Mouse (Mus musculus) olfactory bulb, adult 2 months (tissue): ENCODE measurements around the gene Il17re. TPM values are rescaled to one million over a fixed set of nuclear protein-coding genes. Genes with fewer than 3 reads are reported as not detected.

Source experiments
- H3K27ac ChIP-seq: fragments of 200-500 bp; 2 replicates; pipeline ENCODE4 v1.5.1; 2012; ENCODE audit warnings: low read depth, low read length; ENCODE audit not compliant: insufficient read depth
- H3K4me1 ChIP-seq: fragments of 200-500 bp; 2 replicates; pipeline ENCODE4 v1.6.1; 2012; ENCODE audit warnings: low read length; ENCODE audit not compliant: control insufficient read depth, insufficient read depth
- H3K4me3 ChIP-seq: fragments of 200-500 bp; 2 replicates; pipeline ENCODE4 v1.5.1; 2012; ENCODE audit warnings: mild to moderate bottlenecking, low read depth, low read length, moderate library complexity; ENCODE audit not compliant: insufficient read depth
- CTCF ChIP-seq: fragments of 200-500 bp; IDR thresholded peaks from 2 replicates; pipeline ENCODE4 v1.5.1; 2012; ENCODE audit warnings: low read depth, mild to moderate bottlenecking, low read length, moderate library complexity; ENCODE audit not compliant: insufficient read depth
- POLR2A ChIP-seq: fragments of 200-500 bp; IDR thresholded peaks from 2 replicates; pipeline ENCODE4 v1.6.1; 2012; ENCODE audit warnings: mild to moderate bottlenecking, low read depth, low read length, moderate library complexity; ENCODE audit not compliant: insufficient read depth
- WGBS: fragments of 180-500 bp; shearing (Covaris S2); methylation state at CpG from one replicate; pipeline ENCODE4 v1.1.7; 2018; 5-methylcytosine and 5-hydroxymethylcytosine counted together
- polyA plus RNA-seq: library from polyadenylated mRNA; stranded (reverse); fragments of >200 nt; gene quantifications from 2 replicates; pipeline ENCODE4 v1.2.4, GENCODE M21; 2012; ENCODE audit warnings: low replicate concordance; ENCODE audit not compliant: missing spikeins, insufficient read depth, insufficient read length

Gene Il17re
- polyA plus RNA-seq, 1 experiment: not detected

DNA sequence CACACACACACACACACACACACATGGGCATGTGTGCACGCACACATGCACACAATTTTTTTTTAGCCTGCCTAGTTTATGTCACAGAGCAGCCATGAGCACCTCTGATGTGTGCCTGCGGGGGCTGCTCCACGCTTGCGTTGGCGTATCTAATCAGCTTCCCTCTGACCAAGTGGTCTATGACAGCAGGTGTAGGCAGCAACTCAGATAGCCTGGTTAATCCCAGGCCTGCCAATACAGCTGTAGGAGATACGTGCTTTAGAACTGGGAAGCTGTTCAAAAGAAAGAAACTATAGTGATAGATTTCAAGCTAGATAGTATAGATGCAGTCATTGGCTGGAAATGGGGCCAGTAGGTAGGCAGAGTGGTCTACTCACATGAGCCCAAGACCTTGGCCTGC lies 15.4 kb downstream of the Il17re start:
- Histone ChIP-seq H3K27ac (no peak overlapping the region), H3K4me1 (peaks cover 11% of the 10 kb centered on the region), H3K4me3 (no peak overlapping the region)
- no peak for TF ChIP-seq CTCF
- no peak for TF ChIP-seq POLR2A
- 95% methylated on average over 6 of the region's 6 CpGs for WGBS

DNA sequence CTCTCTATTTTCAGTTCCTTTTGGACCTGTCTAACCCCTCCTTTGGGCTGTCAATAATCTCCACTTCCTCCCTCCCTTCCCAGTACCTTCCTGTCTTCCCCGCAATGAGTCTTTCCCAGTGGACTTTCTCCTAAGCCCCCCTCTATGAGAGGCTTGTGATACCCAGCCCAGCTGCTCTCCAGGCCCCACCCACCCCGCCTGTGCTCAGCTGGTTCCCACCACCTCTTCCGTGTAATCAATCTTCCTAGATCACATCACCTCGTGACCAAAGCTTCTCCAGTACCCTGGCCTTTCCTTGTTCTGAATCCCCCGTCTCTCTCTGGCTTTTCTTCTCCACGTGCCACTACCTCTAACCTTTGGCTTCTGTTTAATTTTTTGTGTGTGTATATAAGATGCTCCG lies 19.1 kb downstream of the Il17re start:
- no peak overlapping the region for H3K27ac ChIP-seq
- no peak overlapping the region for H3K4me3 ChIP-seq
- no peak for TF ChIP-seq POLR2A
- TF ChIP-seq CTCF: no peak
- peaks cover 13% of the 10 kb centered on the region for H3K4me1 ChIP-seq
- WGBS: 66% methylated on average over 7 of the region's 7 CpGs

DNA sequence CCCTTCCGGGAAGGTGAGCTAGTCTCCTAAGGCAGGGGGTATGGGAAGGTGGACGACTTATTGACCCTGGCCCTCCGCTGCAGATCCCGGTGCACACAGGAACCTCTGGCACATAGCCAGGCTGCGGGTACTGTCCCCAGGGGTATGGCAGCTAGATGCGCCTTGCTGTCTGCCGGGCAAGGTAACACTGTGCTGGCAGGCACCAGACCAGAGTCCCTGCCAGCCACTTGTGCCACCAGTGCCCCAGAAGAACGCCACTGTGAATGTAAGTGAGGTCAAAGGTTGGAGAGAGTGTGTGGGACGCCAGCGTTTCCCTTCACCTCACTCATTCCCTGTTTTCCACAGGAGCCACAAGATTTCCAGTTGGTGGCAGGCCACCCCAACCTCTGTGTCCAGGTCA lies 20.6 kb downstream of the Il17re start:
- Histone ChIP-seq H3K4me3 (no peak overlapping the region), H3K4me1 (peaks cover 13% of the 10 kb centered on the region), H3K27ac (no peak overlapping the region)
- no peak for TF ChIP-seq POLR2A
- TF ChIP-seq CTCF: no peak
- 82% methylated on average over 10 of the region's 10 CpGs for WGBS

DNA sequence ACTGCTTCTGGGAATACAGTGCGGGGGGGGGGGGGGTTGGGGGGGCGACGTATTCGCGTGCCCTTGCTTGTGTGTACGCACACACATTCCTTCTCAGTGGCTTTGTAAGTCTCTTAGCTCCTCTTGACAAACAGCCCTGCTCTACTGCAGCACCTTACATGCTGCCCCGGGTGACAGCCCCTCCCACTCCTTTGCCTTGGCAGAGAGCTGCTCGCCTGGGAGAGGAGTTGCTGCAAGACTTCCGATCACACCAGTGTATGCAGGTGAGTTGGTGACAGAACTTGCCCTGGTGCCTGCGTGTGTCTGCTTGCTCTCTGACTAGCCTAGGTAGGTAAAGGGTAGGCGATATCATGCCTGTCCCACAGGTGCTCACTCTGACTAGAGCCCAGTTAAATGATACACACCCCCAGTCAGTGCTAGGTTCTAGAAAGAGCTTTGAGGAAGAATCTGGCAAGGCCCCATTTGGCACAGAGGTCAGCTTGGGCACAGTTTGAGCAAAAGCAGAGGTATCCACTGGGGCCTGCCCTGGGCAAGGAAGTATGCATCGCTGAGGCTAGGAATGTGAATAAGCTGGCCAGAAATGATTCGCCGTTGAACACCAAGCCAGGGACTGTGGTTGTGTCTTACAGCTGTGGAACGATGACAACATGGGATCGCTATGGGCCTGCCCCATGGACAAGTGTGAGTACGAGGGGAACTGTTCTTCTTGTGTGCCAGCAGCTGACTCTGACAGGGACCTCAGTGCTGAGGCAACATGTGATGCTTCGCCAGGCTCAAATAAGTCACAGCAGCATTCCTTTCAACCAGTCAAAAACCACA lies 22.5 kb downstream of the Il17re start:
- peaks cover 22% of the 10 kb centered on the region for H3K4me1 ChIP-seq
- H3K27ac ChIP-seq: no peak overlapping the region
- no peak overlapping the region for H3K4me3 ChIP-seq
- 56% methylated on average over 18 of the region's 18 CpGs for WGBS
- no peak for TF ChIP-seq POLR2A
- no peak for TF ChIP-seq CTCF

DNA sequence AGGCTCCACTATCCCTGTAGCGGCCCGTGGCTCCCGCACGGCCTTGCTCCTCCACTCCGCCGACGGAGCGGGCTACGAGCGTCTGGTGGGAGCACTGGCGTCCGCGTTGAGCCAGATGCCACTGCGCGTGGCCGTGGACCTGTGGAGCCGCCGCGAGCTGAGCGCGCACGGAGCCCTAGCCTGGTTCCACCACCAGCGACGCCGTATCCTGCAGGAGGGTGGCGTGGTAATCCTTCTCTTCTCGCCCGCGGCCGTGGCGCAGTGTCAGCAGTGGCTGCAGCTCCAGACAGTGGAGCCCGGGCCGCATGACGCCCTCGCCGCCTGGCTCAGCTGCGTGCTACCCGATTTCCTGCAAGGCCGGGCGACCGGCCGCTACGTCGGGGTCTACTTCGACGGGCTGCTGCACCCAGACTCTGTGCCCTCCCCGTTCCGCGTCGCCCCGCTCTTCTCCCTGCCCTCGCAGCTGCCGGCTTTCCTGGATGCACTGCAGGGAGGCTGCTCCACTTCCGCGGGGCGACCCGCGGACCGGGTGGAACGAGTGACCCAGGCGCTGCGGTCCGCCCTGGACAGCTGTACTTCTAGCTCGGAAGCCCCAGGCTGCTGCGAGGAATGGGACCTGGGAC lies 24.3 kb downstream of the Il17re start:
- H3K4me1 ChIP-seq: peaks cover 26% of the 10 kb centered on the region
- 2% methylated on average over 65 of the region's 65 CpGs for WGBS
- peak overlapping the region; percentile 91 for H3K27ac ChIP-seq
- H3K4me3 ChIP-seq: peak overlapping the region; percentile 82
- TF ChIP-seq POLR2A (0 out of 2 replicates have a peak, but pooled peaks have one; percentile 37), CTCF (no peak)

DNA sequence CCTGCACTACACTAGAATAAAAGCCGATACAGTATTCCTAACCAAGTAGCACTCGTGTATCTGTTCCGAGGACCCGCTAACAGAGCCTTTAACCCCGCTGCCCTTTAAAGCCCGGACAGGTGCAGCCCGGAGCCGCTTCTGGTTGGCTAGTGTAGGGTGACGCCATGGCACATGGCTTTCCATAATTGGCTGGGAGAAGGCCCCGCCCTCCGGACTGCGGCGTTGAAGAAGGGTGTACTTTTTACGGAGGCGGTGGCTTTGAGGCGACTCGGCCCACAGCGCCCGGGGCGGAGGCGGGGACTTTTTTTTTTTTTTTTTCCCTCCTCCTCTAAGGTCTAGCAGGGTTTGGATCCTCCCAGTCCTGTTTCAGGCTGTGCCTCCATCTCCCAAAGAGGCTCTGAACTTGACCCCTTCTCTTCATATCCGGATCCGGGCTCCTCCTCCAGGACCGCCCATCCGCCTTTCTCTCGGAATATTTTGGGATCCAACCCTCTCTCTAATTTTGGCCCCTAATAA lies 24.9 kb downstream of the Il17re start, which contains the start of gene Creld1:
Gene Creld1, plus strand, starts transcription at position 198 of the 516 bp plus-strand sequence.
- peak within 1 kb of the TSS; percentile 93 for H3K27ac ChIP-seq
- WGBS: under 1% methylated on average over 26 of the region's 26 CpGs

DNA sequence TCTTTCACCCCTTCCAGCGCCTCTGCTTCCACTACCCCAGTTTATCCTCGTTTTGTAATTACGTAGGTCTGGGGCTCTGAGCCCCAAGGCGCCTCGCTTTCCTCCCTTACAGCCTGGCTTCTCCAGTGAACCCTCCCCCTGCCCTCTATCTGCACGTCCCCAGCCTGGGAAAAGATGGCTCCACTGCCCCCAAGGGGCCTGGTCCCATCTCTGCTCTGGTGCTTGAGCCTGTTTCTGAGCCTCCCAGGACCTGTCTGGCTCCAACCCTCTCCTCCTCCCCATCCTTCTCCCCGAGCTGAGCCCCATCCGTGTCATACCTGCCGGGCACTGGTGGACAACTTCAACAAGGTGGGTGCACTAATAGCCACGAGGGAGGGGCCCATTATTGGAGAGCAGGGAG lies 25.4 kb downstream of the Il17re start:
- TF ChIP-seq POLR2A (no peak), CTCF (peak; percentile 18; the same call in 1 of the 2 replicates)
- WGBS: 8% methylated on average over 10 of the region's 10 CpGs

More for the DNA sequence above, 24.9 kb downstream of the Il17re start, which contains the start of gene Creld1:
- peak within 1 kb of the TSS; percentile 82 for H3K4me3 ChIP-seq
- TF ChIP-seq CTCF (no peak), POLR2A (no peak; the same call in 1 of the 2 replicates)
- peaks cover 32% of the 10 kb centered on the region for H3K4me1 ChIP-seq

DNA sequence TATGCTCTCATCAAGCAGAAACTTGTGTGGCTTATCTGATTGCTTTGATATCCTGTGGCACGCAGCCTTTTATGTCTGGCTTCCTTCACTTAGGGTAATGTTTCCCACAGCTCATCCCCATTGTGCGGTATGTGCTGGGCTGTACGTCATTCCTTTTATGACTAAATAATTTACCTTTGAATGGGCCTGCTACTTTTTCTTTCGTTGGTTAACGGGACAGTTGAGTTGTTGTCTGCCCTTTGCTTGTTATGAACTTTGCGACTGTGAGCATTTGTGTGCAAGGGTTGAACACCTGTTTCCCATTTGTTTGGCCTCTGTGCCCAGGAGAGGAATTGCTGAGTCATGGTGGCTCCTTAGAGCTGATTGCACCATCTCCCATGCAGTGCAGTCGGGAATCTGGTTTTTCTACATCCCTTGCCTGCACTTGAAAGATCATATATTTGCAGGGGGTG lies 28.9 kb downstream of the Il17re start:
- H3K4me1 ChIP-seq: peaks cover 30% of the 10 kb centered on the region
- no peak overlapping the region for H3K27ac ChIP-seq
- no peak overlapping the region for H3K4me3 ChIP-seq
- TF ChIP-seq POLR2A (no peak), CTCF (no peak)
- WGBS: 46% methylated on average over 7 of the region's 7 CpGs

More for the DNA sequence above, 25.4 kb downstream of the Il17re start:
- Histone ChIP-seq H3K27ac (peak overlapping the region; percentile 93), H3K4me1 (peaks cover 35% of the 10 kb centered on the region), H3K4me3 (peak overlapping the region; percentile 82)

DNA sequence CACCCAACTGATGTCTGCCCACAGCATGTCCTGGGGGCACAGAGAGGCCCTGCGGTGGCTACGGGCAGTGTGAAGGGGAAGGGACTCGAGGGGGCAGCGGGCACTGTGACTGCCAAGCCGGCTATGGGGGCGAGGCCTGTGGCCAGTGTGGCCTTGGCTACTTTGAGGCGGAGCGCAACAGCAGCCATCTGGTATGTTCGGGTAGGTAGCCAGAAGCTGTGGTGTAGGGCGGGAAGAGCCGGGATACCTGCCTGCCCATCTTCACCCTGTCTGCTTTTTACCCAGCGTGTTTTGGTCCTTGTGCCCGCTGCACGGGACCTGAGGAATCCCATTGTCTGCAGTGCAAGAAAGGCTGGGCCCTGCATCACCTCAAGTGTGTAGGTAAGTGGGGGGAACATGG lies 31.1 kb downstream of the Il17re start:
- no peak overlapping the region for H3K4me3 ChIP-seq
- H3K4me1 ChIP-seq: peaks cover 46% of the 10 kb centered on the region
- no peak for TF ChIP-seq CTCF
- no peak overlapping the region for H3K27ac ChIP-seq
- WGBS: 96% methylated on average over 14 of the region's 14 CpGs
